Mouse (Mus musculus): ENCODE results near the gene Grk2.

GRCm38 (mm10) chr19:4264171-4264780 is 41.7 kb downstream of the Grk2 start:
- TF ChIP-seq POLR2A (IDR thresholded peaks at IDR 0.05; ENCODE audit: borderline replicate concordance, extremely low read depth, low read depth, low read length) (no peak), CTCF (IDR thresholded peaks at IDR 0.05; ENCODE audit: insufficient read depth, low read length) (no peak)
